Mouse (Mus musculus) hindbrain, embryonic 16.5 days (tissue): ENCODE data around the gene Gm20696. TPM values are rescaled to one million over a fixed set of nuclear protein-coding genes. Genes with fewer than 3 reads are reported as not detected.

Source experiments
- ATAC-seq: fragments of 200-750 bp; cut with Nextera tagmentation; 2 replicates; pipeline ENCODE4 v1.8.0; 2017; ENCODE audit warnings: moderate TSS enrichment, moderate library complexity
- H3K27ac ChIP-seq: fragments of 300-500 bp; sonication (generic); 2 replicates; pipeline ENCODE4 v1.5.1; 2014; ENCODE audit warnings: low read depth, mild to moderate bottlenecking, control low read depth, low read length, moderate library complexity
- H3K27me3 ChIP-seq: fragments of 300-500 bp; sonication (generic); replicated peaks from 2 replicates; pipeline ENCODE4 v1.6.1; 2014; ENCODE audit warnings: low read length; ENCODE audit not compliant: control insufficient read depth, insufficient read depth
- H3K36me3 ChIP-seq: fragments of 300-500 bp; sonication (generic); 2 replicates; pipeline ENCODE4 v1.6.1; 2014; ENCODE audit warnings: mild to moderate bottlenecking, low read length, moderate library complexity, mixed read lengths; ENCODE audit not compliant: control insufficient read depth, insufficient read depth
- H3K4me1 ChIP-seq: fragments of 300-500 bp; sonication (generic); 2 replicates; pipeline ENCODE4 v1.6.1; 2014; ENCODE audit warnings: low read depth, low read length; ENCODE audit not compliant: control insufficient read depth, insufficient read depth
- H3K4me2 ChIP-seq: fragments of 300-500 bp; sonication (generic); 2 replicates; pipeline ENCODE4 v1.6.1; 2014; ENCODE audit warnings: mild to moderate bottlenecking, low read length, control low read depth, moderate library complexity
- H3K4me3 ChIP-seq: fragments of 300-500 bp; sonication (generic); 2 replicates; pipeline ENCODE4 v1.5.1; 2014; ENCODE audit warnings: mild to moderate bottlenecking, low read length, control low read depth, moderate library complexity
- H3K9ac ChIP-seq: fragments of 300-500 bp; sonication (generic); 2 replicates; pipeline ENCODE4 v1.6.1; 2014; ENCODE audit warnings: low read depth, mild to moderate bottlenecking, control low read depth, low read length, moderate library complexity
- H3K9me3 ChIP-seq: fragments of 300-500 bp; sonication (generic); 2 replicates; pipeline ENCODE4 v1.6.1; 2014; ENCODE audit warnings: mild to moderate bottlenecking, low read length, moderate library complexity; ENCODE audit not compliant: control insufficient read depth
- WGBS: fragments of 180-500 bp; shearing (Covaris S2); extraction: QIAGEN DNeasy Blood & Tissue Kit; methylation state at CpG from one replicate; pipeline ENCODE4 v1.1.7; 2014; 5-methylcytosine and 5-hydroxymethylcytosine counted together
- polyA plus RNA-seq: library from polyadenylated mRNA; unstranded; fragments of >200 nt; fragmentation: Nextera tagmentation; extraction: Ambion mirVana; gene quantifications from 2 replicates; pipeline ENCODE4 v1.2.1, GENCODE M21; 2015

The Gm20696 gene
- polyA plus RNA-seq, 1 experiment from 2014 or later: 1.8 TPM

GRCm38 (mm10) chr6:99632121-99632980 lies 34.2 kb downstream of the Gm20696 start:
- no peaks in the 10 kb centered on the region for H3K4me1 ChIP-seq
- H3K36me3 ChIP-seq: 0 out of 2 replicates have a peak, but pooled peaks cover 2% of the 10 kb centered on the region
- 86% methylated on average over 32 of the region's 32 CpGs for WGBS
- no peak overlapping the region for H3K27ac ChIP-seq
- H3K9me3 ChIP-seq: no peaks in the 10 kb centered on the region
- H3K27me3 ChIP-seq: no peaks in the 10 kb centered on the region
- no peak overlapping the region for H3K4me2 ChIP-seq
- no peak overlapping the region for H3K9ac ChIP-seq
- H3K4me3 ChIP-seq: no peak overlapping the region
- ATAC-seq: no peak

GRCm38 (mm10) chr6:99631637-99632036 lies 35.0 kb downstream of the Gm20696 start:
- Histone ChIP-seq H3K4me2 (no peak overlapping the region), H3K4me1 (no peaks in the 10 kb centered on the region), H3K36me3 (peaks cover 2% of the 10 kb centered on the region; the same call in 1 of the 2 replicates), H3K27ac (no peak overlapping the region), H3K4me3 (no peak overlapping the region), H3K9me3 (no peaks in the 10 kb centered on the region), H3K27me3 (no peaks in the 10 kb centered on the region), H3K9ac (no peak overlapping the region)
- no peak for ATAC-seq
- 70% methylated on average over 5 of the region's 5 CpGs for WGBS

GRCm38 (mm10) chr6:99629726-99630458 lies 36.7 kb downstream of the Gm20696 start:
- H3K9me3 ChIP-seq: no peaks in the 10 kb centered on the region

GRCm38 (mm10) chr6:99626347-99626746 lies 40.2 kb downstream of the Gm20696 start:
- Histone ChIP-seq H3K27me3 (peaks cover 1% of the 10 kb centered on the region; the same call in 1 of the 2 replicates), H3K36me3 (peaks cover 2% of the 10 kb centered on the region; the same call in 1 of the 2 replicates), H3K9ac (no peak overlapping the region), H3K4me2 (no peak overlapping the region), H3K9me3 (no peaks in the 10 kb centered on the region), H3K4me3 (no peak overlapping the region), H3K4me1 (no peaks in the 10 kb centered on the region; the same call in 1 of the 2 replicates), H3K27ac (no peak overlapping the region)
- no peak for ATAC-seq
- 65% methylated on average over 2 of the region's 2 CpGs for WGBS

More at GRCm38 (mm10) chr6:99629726-99630458, 36.7 kb downstream of the Gm20696 start:
- no peak overlapping the region for H3K4me2 ChIP-seq
- no peak overlapping the region for H3K4me3 ChIP-seq
- peaks cover 2% of the 10 kb centered on the region; the same call in 1 of the 2 replicates for H3K36me3 ChIP-seq
- H3K27me3 ChIP-seq: no peaks in the 10 kb centered on the region; the same call in 1 of the 2 replicates
- H3K4me1 ChIP-seq: no peaks in the 10 kb centered on the region; the same call in 1 of the 2 replicates
- H3K9ac ChIP-seq: no peak overlapping the region
- no peak for ATAC-seq
- 66% methylated on average over 8 of the region's 8 CpGs for WGBS
- H3K27ac ChIP-seq: no peak overlapping the region

GRCm38 (mm10) chr6:99625803-99626202 lies 40.8 kb downstream of the Gm20696 start:
- no peak for ATAC-seq
- H3K4me1 ChIP-seq: no peaks in the 10 kb centered on the region; the same call in 1 of the 2 replicates
- H3K27ac ChIP-seq: no peak overlapping the region
- H3K4me2 ChIP-seq: no peak overlapping the region
- H3K9ac ChIP-seq: no peak overlapping the region
- H3K4me3 ChIP-seq: no peak overlapping the region
- WGBS: 30% methylated on average over 7 of the region's 7 CpGs
- H3K9me3 ChIP-seq: no peaks in the 10 kb centered on the region
- H3K36me3 ChIP-seq: peaks cover 2% of the 10 kb centered on the region; the same call in 1 of the 2 replicates
- peaks cover 2% of the 10 kb centered on the region; the same call in 1 of the 2 replicates for H3K27me3 ChIP-seq

- Histone ChIP-seq H3K4me2 (no peak overlapping the region), H3K27me3 (peaks cover 2% of the 10 kb centered on the region; the same call in 1 of the 2 replicates), H3K36me3 (peaks cover 2% of the 10 kb centered on the region; the same call in 1 of the 2 replicates), H3K4me1 (no peaks in the 10 kb centered on the region; the same call in 1 of the 2 replicates), H3K4me3 (no peak overlapping the region), H3K9me3 (no peaks in the 10 kb centered on the region), H3K9ac (no peak overlapping the region), H3K27ac (no peak overlapping the region)
- ATAC-seq: no peak
- 53% methylated on average over 7 of the region's 7 CpGs for WGBS
Observed at GRCm38 (mm10) chr6:99625306-99625705, 41.3 kb downstream of the Gm20696 start.

- H3K27me3 ChIP-seq: peaks cover 2% of the 10 kb centered on the region; the same call in 1 of the 2 replicates
- H3K9ac ChIP-seq: no peak overlapping the region
- no peaks in the 10 kb centered on the region for H3K9me3 ChIP-seq
- no peak overlapping the region for H3K4me2 ChIP-seq
- H3K4me3 ChIP-seq: no peak overlapping the region
- H3K27ac ChIP-seq: no peak overlapping the region
- peaks cover 2% of the 10 kb centered on the region; the same call in 1 of the 2 replicates for H3K36me3 ChIP-seq
- 89% methylated on average over 3 of the region's 3 CpGs for WGBS
- H3K4me1 ChIP-seq: no peaks in the 10 kb centered on the region; the same call in 1 of the 2 replicates
- no peak for ATAC-seq
Observed at GRCm38 (mm10) chr6:99624542-99624941, 42.1 kb downstream of the Gm20696 start.

- no peak for ATAC-seq
- WGBS: 17% methylated on average over 6 of the region's 6 CpGs
- Histone ChIP-seq H3K27ac (no peak overlapping the region), H3K9ac (no peak overlapping the region), H3K4me1 (no peaks in the 10 kb centered on the region; the same call in 1 of the 2 replicates), H3K4me2 (no peak overlapping the region), H3K36me3 (no peaks in the 10 kb centered on the region; the same call in 1 of the 2 replicates), H3K27me3 (peaks cover 2% of the 10 kb centered on the region; the same call in 1 of the 2 replicates), H3K9me3 (no peaks in the 10 kb centered on the region), H3K4me3 (no peak overlapping the region)
Observed at GRCm38 (mm10) chr6:99623641-99624040, 43.0 kb downstream of the Gm20696 start.
